Mouse (Mus musculus) skeletal muscle tissue, adult 2 months (tissue): ENCODE measurements around the gene Vwce.

Experiments used
- DNase-seq: peaks from one replicate; pipeline ENCODE4 v3.0.0-alpha.2; 2012; ENCODE audit warnings: low read depth, low spot score

Vwce gene

DNA sequence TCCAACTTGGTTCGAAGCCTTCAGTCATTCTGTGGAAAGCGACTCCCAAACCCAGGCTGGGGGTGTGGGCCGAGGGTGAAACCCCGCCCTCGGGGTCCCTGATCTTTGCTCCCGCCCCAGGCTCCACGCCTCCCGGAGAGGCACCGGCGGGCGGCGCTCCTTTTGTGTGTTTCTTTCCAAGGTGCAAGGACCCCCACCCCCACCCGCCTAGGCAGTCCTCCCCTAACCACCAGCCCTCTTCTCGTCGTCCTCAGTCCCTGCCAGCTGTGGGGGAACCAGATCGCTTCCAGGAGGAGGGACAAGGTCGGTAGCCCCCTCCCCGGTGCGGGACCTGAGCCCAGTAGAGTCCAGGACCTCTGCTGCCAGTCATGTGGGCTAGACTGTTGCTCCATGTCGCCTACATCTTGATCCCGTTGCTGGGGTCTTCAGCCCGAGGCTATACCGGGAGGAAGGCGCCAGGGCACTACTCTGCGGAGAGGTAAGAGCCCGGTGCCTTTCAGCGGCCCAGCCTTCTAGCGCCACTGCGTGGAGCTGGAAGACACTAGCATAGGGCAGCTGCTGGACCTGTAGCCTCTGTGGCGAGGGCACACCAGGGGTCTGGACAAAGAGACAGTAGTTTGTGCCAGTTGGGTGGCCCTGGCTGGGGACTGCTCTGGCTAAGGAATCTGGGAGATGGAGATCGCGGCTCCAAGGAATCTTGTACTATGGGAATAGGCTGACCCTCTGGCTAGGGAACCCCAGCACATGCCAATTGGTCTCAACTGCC, at the start of gene Vwce:
Gene Vwce, plus strand, starts transcription at position 108 of the 766 bp plus-strand sequence.
- DNase-seq, result no peak

DNA sequence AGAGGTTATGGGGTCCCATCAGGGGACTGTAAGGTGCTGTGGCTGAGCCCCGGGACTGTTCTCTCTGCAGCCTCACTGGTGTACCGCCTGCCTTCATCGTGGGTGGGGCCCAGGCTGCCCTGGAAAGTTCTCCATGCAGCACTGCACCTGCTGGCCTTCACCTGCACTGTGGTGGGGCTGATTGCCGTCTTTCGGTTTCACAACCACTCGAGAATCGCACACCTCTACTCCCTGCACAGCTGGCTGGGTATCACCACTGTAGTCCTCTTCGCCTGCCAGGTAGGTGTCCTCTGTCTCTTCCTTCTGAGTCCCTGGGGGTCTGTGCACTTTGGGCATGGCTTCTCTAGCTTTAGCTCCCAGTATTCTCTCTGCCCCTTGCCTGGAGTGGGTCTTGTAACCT, 48.9 kb upstream of the Vwce start:
- no peak for DNase-seq

DNA sequence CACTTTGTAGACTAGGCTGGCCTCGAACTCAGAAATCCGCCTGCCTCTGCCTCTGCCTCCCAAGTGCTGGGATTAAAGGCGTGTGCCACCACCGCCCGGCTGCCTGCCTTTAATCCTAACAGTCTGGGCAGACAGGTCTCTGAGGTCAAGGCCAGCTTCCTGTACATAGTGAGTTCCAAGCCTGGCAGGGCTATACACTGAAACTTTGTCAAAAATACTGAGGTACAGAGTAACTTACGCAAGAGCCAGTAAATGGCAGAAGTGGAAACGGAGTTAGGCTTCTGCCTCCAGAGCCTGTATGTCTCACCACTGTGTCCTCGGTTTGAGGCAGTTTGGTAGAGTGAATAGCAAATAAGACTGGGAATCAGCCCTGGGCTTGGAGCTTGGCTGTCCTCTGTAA, 46.8 kb upstream of the Vwce start:
- DNase-seq, result no peak

DNA sequence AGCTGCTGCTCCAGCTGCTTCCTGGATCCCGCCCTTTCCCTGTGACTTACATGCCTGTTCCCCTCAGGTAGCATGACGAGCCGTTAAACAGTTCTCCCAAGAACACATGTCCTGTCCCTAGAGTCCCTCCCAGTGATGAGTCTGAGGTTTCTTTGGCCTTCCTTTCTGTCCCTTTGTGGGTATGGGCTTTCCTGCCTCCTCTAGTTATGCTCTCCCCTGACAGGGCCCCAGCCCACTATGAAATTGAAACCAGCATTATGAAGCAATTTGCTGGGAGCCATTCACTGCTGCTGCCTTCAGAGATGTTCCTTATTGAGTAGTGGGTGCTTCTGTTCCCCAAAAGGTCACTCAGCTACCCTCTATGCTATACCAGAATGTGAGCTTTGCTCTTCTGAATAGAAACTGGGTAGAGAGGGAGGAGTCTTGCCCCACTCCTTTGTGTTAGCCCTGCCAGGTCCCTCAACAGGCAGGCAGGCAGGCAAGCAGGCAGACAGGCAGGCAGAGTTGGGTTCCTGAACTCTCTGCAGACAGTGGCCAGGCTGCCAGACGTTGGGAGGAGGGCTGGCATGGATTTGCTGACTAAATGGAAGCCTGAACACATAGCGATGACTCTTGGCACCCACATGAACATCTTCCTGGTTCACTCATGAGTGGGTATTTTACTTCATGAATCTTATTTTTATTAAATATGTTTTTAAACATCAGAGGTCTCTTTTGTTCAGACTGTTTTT, 44.7 kb upstream of the Vwce start:
- no peak for DNase-seq

DNA sequence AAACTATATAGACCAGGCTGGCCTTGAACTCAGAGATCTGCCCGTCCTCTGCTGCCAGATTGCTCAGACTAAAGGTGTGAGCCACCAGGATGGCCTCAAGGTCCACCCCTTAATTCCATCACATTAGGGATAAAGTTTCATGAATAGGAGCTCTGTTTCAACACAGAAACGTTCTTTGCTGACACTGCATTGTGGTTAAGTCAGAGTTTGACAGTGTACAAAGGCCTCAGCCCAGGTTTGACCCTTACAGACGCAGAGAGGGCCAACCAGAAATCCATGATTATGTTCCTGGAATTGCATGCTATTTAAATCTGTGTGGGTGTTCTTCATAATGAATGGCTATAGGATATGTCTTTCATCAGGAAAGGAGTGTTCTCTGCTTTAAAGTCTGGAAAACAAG, 43.7 kb upstream of the Vwce start:
- no peak for DNase-seq

DNA sequence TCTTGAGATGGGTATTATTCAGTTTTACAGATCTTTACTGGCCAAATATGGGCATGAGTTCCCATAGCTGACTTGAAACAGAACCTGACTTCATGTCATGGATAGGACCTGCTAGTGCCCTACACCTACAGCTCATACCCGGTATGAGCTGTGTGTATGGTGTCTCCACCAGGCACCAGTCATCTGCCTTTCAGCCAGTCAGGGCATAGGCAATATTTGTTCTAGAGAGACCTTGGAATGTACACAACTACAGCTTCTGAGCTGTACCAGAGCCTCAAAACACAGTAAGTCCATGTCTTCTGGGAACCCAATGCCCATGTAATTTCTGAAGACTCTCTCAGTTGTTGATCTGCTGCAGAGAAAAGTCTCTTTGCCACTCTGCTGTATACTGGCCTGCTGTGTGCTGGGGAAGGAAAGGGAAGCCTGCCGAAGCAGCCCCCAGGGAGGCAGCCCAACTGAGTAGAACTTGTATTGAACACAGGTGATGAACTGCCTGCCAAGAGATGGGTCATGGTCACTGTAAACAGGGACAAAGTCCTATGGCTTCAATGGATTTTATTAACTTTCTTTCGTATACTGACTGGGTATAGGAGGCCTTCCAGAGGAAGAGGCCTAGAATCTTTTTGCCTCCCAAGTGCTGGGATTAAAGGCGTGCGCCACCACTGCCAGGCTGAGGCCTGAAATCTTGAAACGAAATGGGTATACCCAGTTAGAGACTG, 42.2 kb upstream of the Vwce start:
- no peak for DNase-seq

DNA sequence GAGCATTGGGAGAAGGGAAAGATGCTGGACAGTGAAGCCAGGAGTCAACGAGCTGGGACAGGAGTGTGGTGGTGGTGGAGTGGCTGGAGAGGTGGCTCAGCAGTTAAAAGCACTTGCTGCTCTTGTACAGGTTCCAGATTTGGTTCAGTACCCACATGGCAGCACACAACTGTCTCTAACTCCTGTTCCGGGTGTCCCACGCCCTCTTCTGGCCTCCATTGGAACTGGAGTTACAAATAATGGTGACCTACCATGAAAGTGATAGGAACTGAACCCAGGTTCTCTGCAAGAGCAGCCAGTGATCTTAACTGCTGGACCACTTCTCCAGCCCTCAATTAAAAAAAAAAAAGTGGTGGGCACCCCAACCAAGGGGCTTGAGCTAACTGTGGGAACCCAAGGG, 35.8 kb upstream of the Vwce start:
- no peak for DNase-seq

DNA sequence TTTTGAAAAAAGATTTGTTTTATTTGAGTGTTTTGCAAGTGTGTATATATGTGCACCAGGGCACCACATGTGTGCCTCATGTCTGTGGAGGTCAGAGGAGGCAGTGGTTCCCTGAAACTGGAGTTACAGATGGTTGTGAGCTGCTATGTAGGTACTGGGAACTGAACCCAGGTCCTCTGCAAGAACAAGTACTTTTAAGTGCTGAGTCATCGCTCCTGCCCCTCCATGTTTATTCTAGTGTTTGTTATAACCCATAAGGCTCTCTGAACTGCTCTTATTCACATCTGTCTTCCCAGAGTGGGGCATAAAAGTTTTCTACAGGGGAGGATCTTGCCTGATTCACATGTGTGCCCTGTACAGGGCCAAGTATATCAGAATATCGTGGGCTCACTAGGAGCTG, 34.4 kb upstream of the Vwce start:
- DNase-seq, result no peak

DNA sequence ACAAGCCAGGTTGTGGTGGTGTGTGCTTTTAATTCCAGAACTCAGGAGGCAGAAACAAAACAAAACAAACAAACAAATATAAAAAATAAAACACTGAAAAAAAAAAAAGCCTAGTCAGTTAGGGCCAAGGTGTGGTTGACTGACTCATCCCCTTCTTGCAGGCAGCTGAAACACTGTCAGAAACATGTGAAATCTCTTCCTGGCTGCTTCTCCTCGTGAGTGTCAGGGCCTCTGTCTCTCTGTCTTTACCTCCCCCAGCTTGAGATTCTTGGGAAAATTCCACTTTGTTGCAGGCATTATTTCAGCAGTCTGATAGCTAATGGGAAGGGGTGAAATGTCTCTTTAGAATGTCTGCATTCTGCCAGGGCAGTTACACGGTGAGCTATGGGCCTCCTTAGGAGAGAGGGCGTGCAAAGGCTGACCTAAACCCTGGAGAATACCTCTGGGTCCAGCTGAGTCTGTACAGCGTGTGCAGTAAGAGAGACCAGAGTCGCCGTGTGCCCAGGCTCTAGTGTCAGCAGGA, 31.7 kb upstream of the Vwce start:
- DNase-seq, result no peak

DNA sequence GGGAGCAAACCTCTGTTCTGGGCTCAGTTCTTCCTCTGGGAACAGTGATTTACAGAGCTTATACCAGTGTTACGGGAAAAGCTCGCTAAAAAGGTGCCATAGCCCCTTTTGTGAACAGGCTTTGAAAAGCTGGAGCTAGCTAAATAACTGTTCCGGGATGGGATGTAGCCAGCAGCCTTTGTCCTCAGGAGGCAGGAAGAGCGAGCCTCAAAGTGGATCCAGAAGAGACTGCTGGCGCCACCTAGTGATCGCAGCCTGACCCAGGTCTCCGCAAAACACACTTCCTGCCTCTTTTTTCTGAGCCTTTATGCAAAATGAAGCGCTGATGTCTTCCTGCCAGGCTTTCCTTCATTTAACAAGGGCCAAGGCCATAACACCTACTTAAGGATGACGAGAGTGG, 31.2 kb upstream of the Vwce start:
- peak; percentile 79 for DNase-seq

DNA sequence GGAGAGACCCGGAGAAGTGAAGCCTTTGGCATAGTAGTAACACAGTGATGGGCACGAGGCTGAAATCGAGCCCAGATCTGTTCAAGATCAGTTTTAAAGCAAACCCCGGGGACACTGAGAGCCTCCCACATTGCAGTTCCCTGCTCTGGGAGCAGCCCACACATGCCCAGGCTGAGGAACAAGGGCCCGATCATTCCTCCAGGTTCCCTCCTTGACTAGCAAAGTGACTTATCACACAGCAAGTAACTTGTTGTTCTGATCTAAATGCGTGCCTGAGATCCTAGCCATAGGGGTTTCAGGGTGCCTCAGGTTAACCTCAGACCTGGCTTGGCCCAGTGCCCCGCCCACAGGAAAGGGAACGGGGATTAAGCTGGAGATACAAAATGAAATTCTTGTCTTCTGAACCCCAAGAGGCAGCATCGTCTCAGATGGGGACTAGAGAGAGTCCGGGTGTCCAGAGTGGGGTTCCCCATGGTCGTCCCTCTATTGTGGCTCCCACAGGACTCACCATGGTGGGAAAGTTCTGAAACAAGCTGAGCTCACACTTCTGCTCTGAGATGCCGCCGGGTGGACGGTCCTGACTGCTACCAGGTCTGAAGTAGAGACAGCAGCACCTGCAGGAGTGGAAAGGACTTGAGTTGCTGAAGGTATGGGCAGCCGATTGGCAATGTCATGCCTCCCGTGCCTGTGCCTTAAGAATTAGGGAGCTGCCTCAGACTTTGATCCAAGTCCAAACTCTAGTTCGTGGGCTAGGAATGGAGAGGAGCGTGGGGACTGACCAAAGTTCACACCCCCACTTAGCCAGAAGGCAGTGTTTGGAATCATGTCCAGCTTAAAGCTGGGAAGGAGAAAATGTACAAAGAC, 30.1 kb upstream of the Vwce start:
- DNase-seq, result no peak

DNA sequence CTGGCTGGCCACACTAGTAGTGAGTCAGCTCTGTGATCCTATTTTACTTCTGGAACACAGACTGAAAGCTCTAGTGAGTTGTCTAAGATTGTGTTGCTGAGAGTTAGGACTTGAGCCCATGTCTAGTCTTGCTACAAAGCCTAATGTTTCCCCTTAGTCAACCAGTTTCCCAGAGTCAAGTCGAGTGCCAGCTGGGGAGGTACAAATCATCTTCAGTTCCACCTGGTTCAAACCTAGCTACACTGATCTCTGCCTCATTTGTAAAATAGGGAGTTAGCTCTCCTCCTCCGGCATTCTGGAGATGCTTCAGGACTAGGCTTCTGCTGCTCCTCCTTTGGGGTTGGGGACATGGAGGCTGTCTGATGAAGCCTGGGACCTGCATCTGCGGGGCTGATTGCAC, 29.5 kb upstream of the Vwce start:
- no peak for DNase-seq

DNA sequence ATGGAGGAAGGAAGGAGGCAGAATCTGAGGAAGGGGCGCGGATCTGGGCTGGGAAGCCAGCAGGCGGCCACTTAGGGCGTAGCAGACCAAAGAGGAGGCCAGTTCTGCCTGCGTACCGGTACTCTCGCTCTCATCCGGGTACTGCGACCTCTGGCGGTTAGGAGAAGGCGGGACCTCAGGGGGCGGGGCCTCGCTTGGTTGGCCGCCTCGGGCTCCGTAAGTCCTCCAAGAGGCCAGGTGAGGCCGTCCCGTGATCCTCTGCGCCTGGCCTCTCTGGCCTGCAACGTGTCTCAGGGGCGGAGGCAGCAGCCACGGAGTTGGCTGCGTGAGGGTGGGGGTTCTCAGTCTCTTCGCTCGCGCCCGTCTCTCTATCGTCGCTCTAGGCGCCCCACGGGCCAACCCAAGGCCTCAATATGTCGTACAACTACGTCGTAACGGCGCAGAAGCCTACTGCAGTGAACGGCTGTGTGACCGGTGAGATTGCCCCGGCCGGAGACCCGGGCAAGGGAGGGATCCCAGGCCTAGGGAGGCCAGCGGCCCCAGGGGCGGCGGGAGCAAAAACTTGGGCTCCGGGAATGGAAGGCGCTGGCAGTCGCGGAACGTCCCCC, 28.6 kb upstream of the Vwce start, which contains the start of the genes Ddb1 and Tkfc:
Gene Ddb1, plus strand, starts transcription at position 35 of the 608 bp plus-strand sequence.
Gene Tkfc, minus strand, starts transcription at position 362 of the 608 bp plus-strand sequence.
- peak; percentile 98 for DNase-seq

DNA sequence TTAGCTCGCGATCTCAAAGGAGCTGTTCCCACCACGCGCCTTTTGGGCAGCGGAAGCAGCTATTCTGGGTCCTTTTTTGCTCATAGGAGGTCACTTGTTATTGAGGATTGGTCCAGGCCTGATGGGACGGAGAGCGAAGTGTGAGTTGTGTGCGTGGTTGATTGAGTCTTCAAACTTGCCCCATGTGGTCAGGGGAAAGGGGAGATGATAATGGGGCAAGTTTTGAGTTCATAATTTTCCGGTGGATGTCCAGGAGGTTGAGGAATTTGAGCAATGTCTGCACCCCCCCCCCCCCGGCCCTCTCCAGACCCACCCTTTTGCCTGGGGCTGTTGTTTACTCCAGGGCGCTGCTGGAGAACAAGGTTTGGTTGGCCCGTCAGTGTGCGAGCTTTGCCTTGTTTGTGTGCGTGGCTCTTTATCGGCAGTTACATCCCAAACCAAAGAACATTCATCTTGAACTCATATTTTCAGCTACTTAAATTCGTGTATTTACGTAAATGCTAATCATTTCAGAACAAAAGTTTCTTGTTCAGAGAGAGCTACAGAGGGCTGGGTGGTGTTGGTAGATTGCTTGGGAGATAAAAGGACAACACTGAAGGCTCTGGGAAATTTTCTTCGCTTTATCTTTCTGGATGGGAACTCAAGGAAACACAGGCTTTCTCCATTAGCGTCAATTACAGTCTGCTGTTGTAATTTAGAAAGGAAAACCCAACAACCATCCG, 28.0 kb upstream of the Vwce start:
- DNase-seq, result no peak

DNA sequence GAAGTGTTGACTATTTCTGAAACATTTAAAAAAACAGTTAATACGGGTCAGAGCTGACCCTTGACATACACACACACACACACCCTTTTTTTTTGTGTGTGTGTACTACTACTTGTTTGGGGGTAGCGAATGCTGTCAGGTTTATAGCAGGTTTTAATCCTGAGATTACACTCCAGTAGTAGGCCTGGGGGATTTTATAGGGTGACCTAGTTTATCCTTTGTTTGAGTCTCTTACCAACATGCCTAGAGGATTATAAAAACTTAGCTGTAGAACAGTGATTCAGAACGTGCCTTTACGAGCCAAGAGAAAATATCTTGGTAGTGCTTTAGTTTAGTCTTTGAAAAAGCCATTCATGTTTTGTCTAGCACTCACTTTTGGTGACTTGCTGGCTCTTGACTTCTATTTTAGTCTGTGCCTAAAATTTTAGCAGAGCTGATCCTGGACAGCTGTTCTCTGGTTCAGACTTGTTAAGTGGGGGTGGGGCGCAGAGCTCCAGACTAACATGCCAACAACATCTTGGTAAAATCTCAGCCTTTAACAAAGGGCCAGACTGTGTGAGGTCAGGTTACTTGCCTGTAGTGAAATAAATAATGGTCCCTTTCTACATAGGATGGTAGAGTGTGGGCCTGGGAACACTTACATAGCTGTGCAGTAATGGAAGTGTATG, 25.3 kb upstream of the Vwce start:
- DNase-seq, result no peak

DNA sequence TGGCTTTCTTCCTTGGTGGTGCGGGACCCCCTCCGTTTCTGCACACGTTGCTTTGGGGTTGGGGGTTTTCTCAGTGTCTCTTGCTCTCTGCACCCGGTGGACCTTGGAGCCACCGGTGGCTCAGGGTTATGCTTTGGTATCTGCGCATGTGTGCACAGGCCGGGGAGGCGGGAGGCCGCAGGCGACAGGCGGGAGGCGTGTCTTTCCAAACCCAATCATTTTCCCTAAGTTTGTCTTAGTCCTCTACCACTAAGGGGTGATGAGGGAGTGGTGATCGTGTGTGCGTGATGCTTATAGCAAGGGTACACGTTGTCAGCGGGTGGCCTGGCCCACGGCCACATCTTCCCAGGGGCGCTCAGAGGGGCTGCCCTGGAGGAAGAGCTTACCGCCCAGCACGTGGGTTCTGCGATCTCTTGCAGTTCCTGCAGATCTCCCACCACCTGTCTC, 882 bp downstream of the Vwce start:
- no peak for DNase-seq

DNA sequence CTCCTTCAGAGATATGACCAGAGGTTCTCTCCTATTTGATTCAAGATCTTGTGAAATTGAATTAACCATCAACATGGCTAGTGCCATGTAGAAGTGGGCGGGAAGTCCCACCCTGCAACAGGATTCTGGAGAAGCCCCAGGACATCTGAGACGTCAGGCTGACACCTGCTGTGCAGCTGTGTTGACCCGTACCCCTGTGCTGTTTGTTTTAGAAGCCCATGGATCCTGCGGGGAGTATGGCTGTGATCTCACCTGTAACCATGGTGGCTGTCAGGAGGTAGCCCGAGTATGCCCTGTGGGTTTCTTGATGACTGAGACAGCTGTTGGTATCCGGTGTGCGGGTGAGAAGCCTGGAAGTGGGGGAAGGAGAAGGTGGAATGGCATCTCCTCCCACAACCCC, 3.8 kb downstream of the Vwce start:
- DNase-seq, result no peak

DNA sequence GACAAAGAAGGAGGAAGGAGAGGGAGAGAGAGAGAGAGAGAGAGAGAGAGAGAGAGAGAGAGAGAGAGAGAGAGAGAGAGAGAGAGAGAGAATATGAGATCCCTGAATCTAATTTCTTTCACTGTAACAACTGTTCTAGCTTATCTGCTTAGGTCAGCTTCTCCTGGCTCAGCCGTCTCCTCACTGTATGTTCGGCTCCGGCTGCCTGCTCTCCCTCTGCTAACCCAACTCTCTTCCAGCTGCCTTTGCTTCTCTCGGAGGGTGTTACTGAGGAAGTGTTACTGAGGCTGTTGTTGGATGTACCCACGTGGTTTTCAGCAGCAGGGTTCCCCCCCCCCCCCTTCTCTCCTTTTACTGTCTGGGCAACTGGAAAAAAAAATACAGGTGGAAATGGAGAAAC, 6.1 kb downstream of the Vwce start:
- no peak for DNase-seq

DNA sequence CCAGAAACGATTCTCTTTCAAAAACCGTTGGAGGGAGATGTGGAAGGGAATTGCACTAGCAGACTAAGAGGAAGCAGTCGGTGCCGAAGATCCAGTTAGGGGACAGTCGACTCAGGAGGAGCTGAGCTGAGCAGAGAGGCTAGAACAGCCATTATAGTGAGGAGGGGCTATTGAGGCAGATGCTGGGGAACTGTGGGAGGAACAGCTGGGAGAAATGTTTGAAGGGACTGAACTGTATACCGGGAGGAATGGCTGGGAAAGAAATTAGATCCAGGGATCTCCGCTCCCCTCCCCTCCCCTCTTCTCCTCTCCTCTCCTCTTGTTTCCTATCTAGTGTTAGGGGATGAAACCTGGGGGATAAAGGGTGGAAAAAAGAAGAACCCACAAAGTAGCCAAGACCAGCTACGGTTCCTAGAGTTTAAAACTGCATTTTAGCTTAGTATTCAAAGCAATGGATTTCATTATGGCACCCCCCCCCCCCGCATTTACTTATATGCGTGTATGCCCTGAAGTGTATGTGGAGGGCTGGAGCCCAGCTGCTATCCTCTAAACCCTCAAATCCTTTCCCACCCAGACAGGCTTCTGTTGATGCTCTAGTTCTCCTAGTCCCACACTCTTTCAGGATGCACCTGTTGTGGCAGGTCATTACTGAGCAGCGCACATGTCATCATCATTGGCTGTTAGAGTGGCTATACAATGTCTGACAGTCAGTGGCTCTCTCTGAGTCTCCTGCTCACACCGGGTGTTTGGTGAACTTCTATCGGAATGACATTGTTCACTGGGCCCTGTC, 6.8 kb downstream of the Vwce start:
- no peak for DNase-seq
